Mouse (Mus musculus) midbrain, postnatal 0 days (tissue): ENCODE measurements around the gene Elmo2. TPM values are rescaled to one million over a fixed set of nuclear protein-coding genes. Genes with fewer than 3 reads are reported as not detected.
A peak's percentile ranks its signal among the peaks of the same experiment; 100 is the strongest.

ENCODE experiments used
- ATAC-seq: fragments of 200-750 bp; cut with Nextera tagmentation; 2 replicates; pipeline ENCODE4 v1.8.0; 2017; ENCODE audit warnings: moderate number of reproducible peaks, mild to moderate bottlenecking, moderate TSS enrichment, moderate library complexity; ENCODE audit not compliant: low FRiP score
- DNase-seq: peaks from one replicate; pipeline ENCODE4 v3.0.0-alpha.2; 2015; ENCODE audit warnings: low spot score
- H3K27ac ChIP-seq: fragments of 300-500 bp; sonication (generic); 2 replicates; pipeline ENCODE4 v1.5.1; 2014; ENCODE audit warnings: low read depth, mild to moderate bottlenecking, low read length, mixed read lengths
- H3K27me3 ChIP-seq: fragments of 300-500 bp; sonication (generic); 2 replicates; pipeline ENCODE4 v1.6.1; 2014; ENCODE audit warnings: low read length, control low read depth, mixed read lengths; ENCODE audit not compliant: insufficient read depth
- H3K36me3 ChIP-seq: fragments of 300-500 bp; sonication (generic); 2 replicates; pipeline ENCODE4 v1.6.1; 2014; ENCODE audit warnings: low read length, control low read depth, mixed read lengths; ENCODE audit not compliant: insufficient read depth
- H3K4me1 ChIP-seq: fragments of 300-500 bp; sonication (generic); 2 replicates; pipeline ENCODE4 v1.6.1; 2014; ENCODE audit warnings: mild to moderate bottlenecking, control low read depth, antibody characterized with exemption, low read length, mixed read lengths; ENCODE audit not compliant: insufficient read depth
- H3K4me2 ChIP-seq: fragments of 300-500 bp; sonication (generic); 2 replicates; pipeline ENCODE4 v1.6.1; 2014; ENCODE audit warnings: low read depth, mild to moderate bottlenecking, low read length, mixed read lengths; ENCODE audit not compliant: poor library complexity, severe bottlenecking
- H3K4me3 ChIP-seq: fragments of 300-500 bp; sonication (generic); 2 replicates; pipeline ENCODE4 v1.5.1; 2014; ENCODE audit warnings: low read depth, mild to moderate bottlenecking, low read length, moderate library complexity
- H3K9ac ChIP-seq: fragments of 300-500 bp; sonication (generic); replicated peaks from 2 replicates; pipeline ENCODE4 v1.6.1; 2014; ENCODE audit warnings: mild to moderate bottlenecking, low read length, moderate library complexity, mixed read lengths; ENCODE audit not compliant: poor library complexity, severe bottlenecking
- H3K9me3 ChIP-seq: fragments of 300-500 bp; sonication (generic); 2 replicates; pipeline ENCODE4 v1.6.1; 2016; ENCODE audit warnings: low read length, control low read depth
- CTCF ChIP-seq: IDR thresholded peaks from 2 replicates; pipeline ENCODE4 v1.5.1; 2016; ENCODE audit warnings: antibody characterized with exemption, mild to moderate bottlenecking
- WGBS: fragments of 180-500 bp; shearing (Covaris S2); extraction: QIAGEN DNeasy Blood & Tissue Kit; methylation state at CpG from one replicate; pipeline ENCODE4 v1.1.7; 2014; 5-methylcytosine and 5-hydroxymethylcytosine counted together
- polyA plus RNA-seq: library from polyadenylated mRNA; unstranded; fragments of >200 nt; fragmentation: Nextera tagmentation; extraction: Ambion mirVana; gene quantifications from 2 replicates; pipeline ENCODE4 v1.2.1, GENCODE M21; 2015
- total RNA-seq: library from RNA; depleted of rRNA; stranded (reverse); fragments of >200 nt; gene quantifications from 2 replicates; pipeline ENCODE4 v1.2.3, GENCODE M21; 2014

Gene Elmo2
- total and polyA plus RNA-seq, 2 experiments from 2014 or later = 77.2 to 99.4 TPM

GRCm38 (mm10) chr2:165257151-165257834 lies 69.0 kb downstream of the Elmo2 start:
- no peak for ATAC-seq
- no peak for TF ChIP-seq CTCF
- Histone ChIP-seq H3K4me1 (peaks cover 12% of the 10 kb centered on the region), H3K4me2 (no peak overlapping the region), H3K9me3 (no peaks in the 10 kb centered on the region), H3K36me3 (no peaks in the 10 kb centered on the region), H3K9ac (no peak overlapping the region), H3K27me3 (no peaks in the 10 kb centered on the region), H3K27ac (no peak overlapping the region), H3K4me3 (no peak overlapping the region)
- WGBS = 40% methylated on average over 11 of the region's 11 CpGs
- no peak for DNase-seq

- 69% methylated on average over 10 of the region's 10 CpGs for WGBS
- TF ChIP-seq CTCF = no peak
- no peak overlapping the region for H3K27ac ChIP-seq
- H3K4me2 ChIP-seq = no peak overlapping the region
- ATAC-seq (no peak), DNase-seq (no peak)
- no peak overlapping the region for H3K4me3 ChIP-seq
- no peaks in the 10 kb centered on the region for H3K36me3 ChIP-seq
- H3K9ac ChIP-seq = no peak overlapping the region
- no peaks in the 10 kb centered on the region for H3K27me3 ChIP-seq
- no peaks in the 10 kb centered on the region for H3K9me3 ChIP-seq
- H3K4me1 ChIP-seq = peaks cover 12% of the 10 kb centered on the region
Observed at GRCm38 (mm10) chr2:165256213-165256612, 70.1 kb downstream of the Elmo2 start.

- no peaks in the 10 kb centered on the region for H3K27me3 ChIP-seq
- DNase-seq (no peak), ATAC-seq (peak; percentile 73)
- no peak overlapping the region for H3K9ac ChIP-seq
- no peak overlapping the region for H3K4me3 ChIP-seq
- peak; percentile 22; the same call in 1 of the 2 replicates for TF ChIP-seq CTCF
- no peaks in the 10 kb centered on the region for H3K36me3 ChIP-seq
- no peak overlapping the region for H3K27ac ChIP-seq
- H3K9me3 ChIP-seq = no peaks in the 10 kb centered on the region
- WGBS = 6% methylated on average over 10 of the region's 10 CpGs
- peaks cover 12% of the 10 kb centered on the region for H3K4me1 ChIP-seq
- H3K4me2 ChIP-seq = no peak overlapping the region
Observed at GRCm38 (mm10) chr2:165253867-165254266, 72.4 kb downstream of the Elmo2 start.

GRCm38 (mm10) chr2:165253269-165253668 lies 73.0 kb downstream of the Elmo2 start:
- ATAC-seq (no peak), DNase-seq (no peak)
- H3K9me3 ChIP-seq = no peaks in the 10 kb centered on the region
- no peak overlapping the region for H3K27ac ChIP-seq
- 81% methylated on average over 8 of the region's 8 CpGs for WGBS
- H3K27me3 ChIP-seq = no peaks in the 10 kb centered on the region
- no peaks in the 10 kb centered on the region for H3K36me3 ChIP-seq
- TF ChIP-seq CTCF = no peak
- H3K9ac ChIP-seq = no peak overlapping the region
- no peak overlapping the region for H3K4me2 ChIP-seq
- peaks cover 12% of the 10 kb centered on the region for H3K4me1 ChIP-seq
- H3K4me3 ChIP-seq = no peak overlapping the region

GRCm38 (mm10) chr2:165252801-165253200 lies 73.5 kb downstream of the Elmo2 start:
- TF ChIP-seq CTCF = no peak
- no peak overlapping the region for H3K27ac ChIP-seq
- H3K36me3 ChIP-seq = no peaks in the 10 kb centered on the region
- no peak overlapping the region for H3K4me2 ChIP-seq
- WGBS = 54% methylated on average over 9 of the region's 9 CpGs
- H3K4me3 ChIP-seq = no peak overlapping the region
- no peaks in the 10 kb centered on the region for H3K9me3 ChIP-seq
- ATAC-seq = no peak
- no peak overlapping the region for H3K9ac ChIP-seq
- peaks cover 12% of the 10 kb centered on the region for H3K4me1 ChIP-seq
- no peaks in the 10 kb centered on the region for H3K27me3 ChIP-seq
- DNase-seq = no peak

- H3K36me3 ChIP-seq = no peaks in the 10 kb centered on the region
- DNase-seq (no peak), ATAC-seq (no peak)
- no peaks in the 10 kb centered on the region for H3K27me3 ChIP-seq
- H3K4me1 ChIP-seq = peaks cover 11% of the 10 kb centered on the region
- no peak for TF ChIP-seq CTCF
- H3K4me3 ChIP-seq = no peak overlapping the region
- H3K4me2 ChIP-seq = no peak overlapping the region
- WGBS = 75% methylated on average over 8 of the region's 8 CpGs
- H3K9me3 ChIP-seq = no peaks in the 10 kb centered on the region
- no peak overlapping the region for H3K27ac ChIP-seq
- no peak overlapping the region for H3K9ac ChIP-seq
Observed at GRCm38 (mm10) chr2:165252381-165252780, 73.9 kb downstream of the Elmo2 start.
